Mouse (Mus musculus): ENCODE data around the gene Rae1. TPM values are rescaled to one million over a fixed set of nuclear protein-coding genes. Genes with fewer than 3 reads are reported as not detected.
A peak's percentile ranks its signal among the peaks of the same experiment; 100 is the strongest.

The Rae1 gene
- polyA plus RNA-seq, 2 experiments: 45.9 to 65.3 TPM

DNA sequence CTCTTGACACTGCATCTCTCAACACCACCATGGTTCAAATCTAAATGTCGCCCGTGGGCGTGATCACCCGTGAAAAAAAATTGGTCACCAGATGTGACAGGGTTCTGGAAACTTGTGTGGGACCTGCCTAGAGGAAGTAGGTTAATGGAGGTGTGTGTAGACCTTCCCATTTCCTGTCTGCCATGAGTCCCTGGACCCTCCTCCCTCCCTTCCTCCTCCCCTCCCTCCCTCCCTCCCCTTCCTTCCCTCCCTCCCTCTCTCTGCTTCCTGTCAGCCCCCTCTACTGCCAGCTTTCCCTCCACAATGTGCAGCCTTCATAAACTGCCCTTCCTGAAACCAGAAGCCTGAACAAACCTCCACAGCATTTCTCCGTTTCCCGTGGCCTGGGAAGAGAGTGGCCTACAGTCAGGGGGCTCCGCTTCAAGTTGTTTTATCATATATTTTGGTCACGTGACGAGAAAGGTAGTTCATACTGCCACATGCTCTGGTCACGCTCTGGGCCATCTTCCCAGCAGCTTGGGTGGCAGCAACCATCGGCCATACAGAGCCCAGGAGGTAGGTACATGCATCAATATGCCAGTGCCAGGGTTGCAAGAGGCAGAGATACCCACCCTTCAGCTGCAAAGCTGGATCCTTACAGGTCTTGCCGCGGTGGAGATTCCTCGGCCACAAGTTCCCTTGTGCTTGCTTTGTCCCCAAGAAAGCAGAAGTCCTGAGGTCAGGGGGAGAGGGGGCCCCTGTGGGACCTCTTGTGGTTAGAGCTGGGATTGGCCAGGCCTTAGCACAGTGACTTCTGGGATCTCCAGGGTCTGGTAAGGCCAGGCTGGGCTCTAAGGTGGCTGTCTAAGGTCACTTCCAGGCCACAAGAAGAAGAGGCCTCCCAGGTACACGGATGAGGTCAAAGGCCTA lies 61.8 kb downstream of the Rae1 start:
- H3K27me3 ChIP-seq (ENCODE audit: control insufficient read depth, insufficient read depth, low read length): no peaks in the 10 kb centered on the region
- no peak overlapping the region for H3K27ac ChIP-seq
- H3K36me3 ChIP-seq (replicated peaks; ENCODE audit: control insufficient read depth, insufficient read depth, low read depth): no peaks in the 10 kb centered on the region
- no peak for DNase-seq (ENCODE audit: low read depth in 3 of 3, low spot score in 3 of 3)
- 0 out of 2 replicates have a peak, but pooled peaks have one; percentile 13 for ATAC-seq (ENCODE audit: insufficient read depth)
- TF ChIP-seq EP300 (IDR thresholded peaks at IDR 0.05; ENCODE audit: low read depth) (no peak), CTCF (IDR thresholded peaks at IDR 0.05; ENCODE audit: low read depth) (peak; percentile 48)
- no peak overlapping the region for H3K9ac ChIP-seq (replicated peaks)
- H3K4me2 ChIP-seq (ENCODE audit: low read depth): no peak overlapping the region
- 24% methylated on average over 15 of the region's 15 CpGs for WGBS (ENCODE audit: insufficient replicate concordance)
- H3K9me3 ChIP-seq (ENCODE audit: control insufficient read depth, low read length): no peaks in the 10 kb centered on the region
- H3K4me1 ChIP-seq (replicated peaks; ENCODE audit: control insufficient read depth in 2 of 2, insufficient read depth in 2 of 2, low read length in 1 of 2): peaks cover 15 to 33% of the 10 kb centered on the region in 2 experiments
- peak overlapping the region in 1 of 2 experiments; percentile 11; a peak in 1 of 4 replicates for H3K4me3 ChIP-seq (ENCODE audit: insufficient read depth in 1 of 2, low read depth in 2 of 2, low read length in 2 of 2)

DNA sequence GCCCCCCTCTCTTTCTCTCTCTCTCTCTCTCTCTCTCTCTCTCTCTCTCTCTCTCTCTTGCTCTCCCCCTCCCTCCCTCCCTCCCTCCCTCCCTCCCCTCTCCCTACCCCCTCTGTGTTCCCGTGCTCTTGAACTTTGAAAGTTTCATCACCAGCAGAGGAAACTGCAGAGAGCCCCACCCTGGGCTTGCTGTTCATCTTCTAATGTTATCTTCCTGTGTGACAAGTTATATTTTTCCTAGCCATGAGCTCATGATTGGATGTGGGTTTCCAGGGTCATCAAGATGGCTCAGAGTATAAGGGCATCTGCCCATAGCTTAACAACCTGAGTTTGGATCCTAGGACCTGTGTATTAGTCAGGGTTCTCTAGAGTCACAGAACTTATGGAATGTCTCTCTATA lies 63.3 kb downstream of the Rae1 start:
- no peak overlapping the region for H3K4me3 ChIP-seq (ENCODE audit: insufficient read depth in 1 of 2, low read depth in 2 of 2, low read length in 2 of 2)
- H3K9me3 ChIP-seq (ENCODE audit: control insufficient read depth, low read length): no peaks in the 10 kb centered on the region
- 0% methylated on average over 1 of the region's 1 CpGs for WGBS (ENCODE audit: insufficient replicate concordance)
- TF ChIP-seq EP300 (IDR thresholded peaks at IDR 0.05; ENCODE audit: low read depth): no peak
- no peak for TF ChIP-seq CTCF (IDR thresholded peaks at IDR 0.05; ENCODE audit: low read depth)
- peaks cover 6 to 19% of the 10 kb centered on the region in 2 experiments; a peak in 3 of 4 replicates for H3K4me1 ChIP-seq (replicated peaks; ENCODE audit: control insufficient read depth in 2 of 2, insufficient read depth in 2 of 2, low read length in 1 of 2)
- DNase-seq (ENCODE audit: low read depth in 3 of 3, low spot score in 3 of 3) (no peak), ATAC-seq (ENCODE audit: insufficient read depth) (no peak)
- H3K27ac ChIP-seq: no peak overlapping the region
- H3K27me3 ChIP-seq (ENCODE audit: control insufficient read depth, insufficient read depth, low read length): no peaks in the 10 kb centered on the region
- no peak overlapping the region for H3K4me2 ChIP-seq (ENCODE audit: low read depth)
- no peak overlapping the region for H3K9ac ChIP-seq (replicated peaks)
- no peaks in the 10 kb centered on the region for H3K36me3 ChIP-seq (replicated peaks; ENCODE audit: control insufficient read depth, insufficient read depth, low read depth)

DNA sequence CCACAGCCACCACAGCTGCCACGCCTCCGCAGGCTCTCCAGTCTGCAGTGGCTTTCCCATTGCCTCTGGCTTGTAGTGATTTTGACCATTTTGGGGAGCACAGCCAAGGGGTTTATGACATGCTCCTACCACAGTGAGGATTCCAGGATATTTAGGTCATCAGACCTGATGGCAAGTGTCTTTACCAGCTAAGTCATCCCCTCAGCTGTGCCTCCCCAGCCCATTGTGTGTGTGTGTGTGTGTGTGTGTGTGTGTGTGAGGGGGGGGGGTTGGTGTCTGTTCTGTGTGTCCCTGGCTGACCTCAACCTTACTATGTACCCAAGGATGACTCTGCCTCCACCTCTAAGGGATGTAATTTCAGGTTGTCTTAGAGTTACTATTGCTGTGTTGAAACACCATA lies 64.9 kb downstream of the Rae1 start:
- Histone ChIP-seq H3K27me3 (ENCODE audit: control insufficient read depth, insufficient read depth, low read length) (no peaks in the 10 kb centered on the region), H3K27ac (no peak overlapping the region), H3K9me3 (ENCODE audit: control insufficient read depth, low read length) (no peaks in the 10 kb centered on the region), H3K4me3 (ENCODE audit: insufficient read depth in 1 of 2, low read depth in 2 of 2, low read length in 2 of 2) (no peak overlapping the region), H3K4me1 (replicated peaks; ENCODE audit: control insufficient read depth in 2 of 2, insufficient read depth in 2 of 2, low read length in 1 of 2) (peaks cover 6 to 18% of the 10 kb centered on the region in 2 experiments; a peak in 3 of 4 replicates), H3K36me3 (replicated peaks; ENCODE audit: control insufficient read depth, insufficient read depth, low read depth) (no peaks in the 10 kb centered on the region), H3K9ac (replicated peaks) (no peak overlapping the region), H3K4me2 (ENCODE audit: low read depth) (no peak overlapping the region)
- no peak for ATAC-seq (ENCODE audit: insufficient read depth)
- no peak for TF ChIP-seq EP300 (IDR thresholded peaks at IDR 0.05; ENCODE audit: low read depth)
- no peak for TF ChIP-seq CTCF (IDR thresholded peaks at IDR 0.05; ENCODE audit: low read depth)
- 76% methylated on average over 2 of the region's 2 CpGs for WGBS (ENCODE audit: insufficient replicate concordance)
- DNase-seq (ENCODE audit: low read depth in 3 of 3, low spot score in 3 of 3): no peak

Other genes with a start within 250 kb of the Rae1 start
- 1.7 and 2.0 TPM in 2 replicates for gene Bmp7, start 59.8 kb upstream of the Rae1 start, polyA plus RNA-seq (2012; rRNA removed)
- 1.7 and 1.8 TPM in 2 replicates for gene Bmp7, start 59.8 kb upstream of the Rae1 start, polyA plus RNA-seq (2014; fragmentation: Nextera tagmentation; extraction: Ambion mirVana)
- 0.01 and 0.03 TPM in 2 replicates for gene Spo11, start 22.4 kb upstream of the Rae1 start, polyA plus RNA-seq (2012; rRNA removed)
- gene Spo11, start 22.4 kb upstream of the Rae1 start, polyA plus RNA-seq (2014; fragmentation: Nextera tagmentation; extraction: Ambion mirVana): not detected in 2 replicates
- gene Rbm38, start 20.4 kb downstream of the Rae1 start, polyA plus RNA-seq (2012; rRNA removed): 274 and 315 TPM in 2 replicates
- gene Rbm38, start 20.4 kb downstream of the Rae1 start, polyA plus RNA-seq (2014; fragmentation: Nextera tagmentation; extraction: Ambion mirVana): 270 and 320 TPM in 2 replicates
- 0.01 and 0.02 TPM in 2 replicates for gene Ctcfl, start 119.4 kb downstream of the Rae1 start, polyA plus RNA-seq (2012; rRNA removed)
- gene Ctcfl, start 119.4 kb downstream of the Rae1 start, polyA plus RNA-seq (2014; fragmentation: Nextera tagmentation; extraction: Ambion mirVana): not detected in 2 replicates
- gene Pck1, start 152.9 kb downstream of the Rae1 start, polyA plus RNA-seq (2012; rRNA removed): 0.15 and 0.16 TPM in 2 replicates
- 0.13 and 0.18 TPM in 2 replicates for gene Pck1, start 152.9 kb downstream of the Rae1 start, polyA plus RNA-seq (2014; fragmentation: Nextera tagmentation; extraction: Ambion mirVana)
- gene Zbp1, start 218.8 kb downstream of the Rae1 start, polyA plus RNA-seq (2012; rRNA removed): 0.21 and 0.64 TPM in 2 replicates
- 0.83 and 1.0 TPM in 2 replicates for gene Zbp1, start 218.8 kb downstream of the Rae1 start, polyA plus RNA-seq (2014; fragmentation: Nextera tagmentation; extraction: Ambion mirVana)

Data from liver, embryonic 14.5 days (tissue).